Mouse (Mus musculus) heart, postnatal 0 days (tissue): ENCODE measurements around the gene Dchs1. TPM values are rescaled to one million over a fixed set of nuclear protein-coding genes. Genes with fewer than 3 reads are reported as not detected.

Experiments
- ATAC-seq: fragments of 200-750 bp; cut with Nextera tagmentation; 2 replicates; pipeline ENCODE4 v1.8.0; 2017; ENCODE audit warnings: low read depth, moderate number of reproducible peaks, moderate library complexity; ENCODE audit not compliant: insufficient read depth
- DNase-seq: peaks from one replicate; pipeline ENCODE4 v3.0.0-alpha.2; 2016; ENCODE audit warnings: low spot score
- H3K27ac ChIP-seq: fragments of 300-500 bp; sonication (generic); 2 replicates; pipeline ENCODE4 v1.5.1; 2014; ENCODE audit warnings: low read depth, mild to moderate bottlenecking
- H3K27me3 ChIP-seq: fragments of 300-500 bp; sonication (generic); 2 replicates; pipeline ENCODE4 v1.6.1; 2014; ENCODE audit warnings: low read length, mixed read lengths; ENCODE audit not compliant: control insufficient read depth, insufficient read depth
- H3K36me3 ChIP-seq: fragments of 300-500 bp; sonication (generic); replicated peaks from 2 replicates; pipeline ENCODE4 v1.6.1; 2014; ENCODE audit warnings: low read length, mixed read lengths; ENCODE audit not compliant: control insufficient read depth, insufficient read depth
- H3K4me1 ChIP-seq: fragments of 300-500 bp; sonication (generic); 2 replicates; pipeline ENCODE4 v1.6.1; 2014; ENCODE audit warnings: antibody characterized with exemption; ENCODE audit not compliant: control insufficient read depth, insufficient read depth
- H3K4me2 ChIP-seq: fragments of 300-500 bp; sonication (generic); 2 replicates; pipeline ENCODE4 v1.6.1; 2014; ENCODE audit warnings: low read depth, mild to moderate bottlenecking, low read length, moderate library complexity
- H3K4me3 ChIP-seq: fragments of 300-500 bp; sonication (generic); 2 replicates; pipeline ENCODE4 v1.5.1; 2014; ENCODE audit warnings: low read depth, low read length
- H3K9ac ChIP-seq: fragments of 300-500 bp; sonication (generic); replicated peaks from 2 replicates; pipeline ENCODE4 v1.6.1; 2014; ENCODE audit warnings: low read depth, low read length, mixed read lengths
- H3K9me3 ChIP-seq: fragments of 300-500 bp; sonication (generic); replicated peaks from 2 replicates; pipeline ENCODE4 v1.6.1; 2016; ENCODE audit warnings: low read length; ENCODE audit not compliant: control insufficient read depth
- CTCF ChIP-seq: IDR thresholded peaks from 2 replicates; pipeline ENCODE4 v1.5.1; 2016; ENCODE audit warnings: antibody characterized with exemption, control low read depth, low read depth
- EP300 ChIP-seq: IDR thresholded peaks from 2 replicates; pipeline ENCODE4 v1.6.1; 2016; ENCODE audit warnings: antibody characterized with exemption, low read depth
- WGBS: fragments of 180-500 bp; shearing (Covaris S2); extraction: QIAGEN DNeasy Blood & Tissue Kit; methylation state at CpG from one replicate; pipeline ENCODE4 v1.1.7; 2014; 5-methylcytosine and 5-hydroxymethylcytosine counted together
- polyA plus RNA-seq: library from polyadenylated mRNA; unstranded; fragments of >200 nt; fragmentation: Nextera tagmentation; extraction: Ambion mirVana; gene quantifications from 2 replicates; pipeline ENCODE4 v1.2.1, GENCODE M21; 2015
- total RNA-seq: library from RNA; depleted of rRNA; stranded (reverse); fragments of >200 nt; gene quantifications from 2 replicates; pipeline ENCODE4 v1.2.3, GENCODE M21; 2014; ENCODE audit warnings: low replicate concordance

Gene Dchs1
- total and polyA plus RNA-seq, 2 experiments from 2014 or later, result 2.1 to 19.3 TPM

- H3K9me3 ChIP-seq, result no peaks in the 10 kb centered on the region
- no peak overlapping the region for H3K9ac ChIP-seq
- peaks cover 19% of the 10 kb centered on the region for H3K4me1 ChIP-seq
- H3K27ac ChIP-seq, result no peak overlapping the region
- H3K27me3 ChIP-seq, result no peaks in the 10 kb centered on the region
- H3K4me3 ChIP-seq, result no peak overlapping the region
- TF ChIP-seq CTCF, result no peak
- no peak for TF ChIP-seq EP300
- ATAC-seq, result no peak
- no peak for DNase-seq
- no peak overlapping the region for H3K4me2 ChIP-seq
- WGBS, result 90% methylated on average over 9 of the region's 9 CpGs
- H3K36me3 ChIP-seq, result peaks cover 47% of the 10 kb centered on the region
Measured at GRCm38 (mm10) chr7:105741978-105742377, 45.5 kb downstream of the Dchs1 start.

GRCm38 (mm10) chr7:105740851-105741250, 46.6 kb downstream of the Dchs1 start:
- Histone ChIP-seq H3K27ac (no peak overlapping the region), H3K27me3 (no peaks in the 10 kb centered on the region), H3K4me3 (no peak overlapping the region), H3K36me3 (peaks cover 38% of the 10 kb centered on the region), H3K4me1 (peaks cover 19% of the 10 kb centered on the region), H3K9me3 (no peaks in the 10 kb centered on the region), H3K9ac (no peak overlapping the region), H3K4me2 (no peak overlapping the region)
- ATAC-seq (no peak), DNase-seq (no peak)
- TF ChIP-seq CTCF (no peak), EP300 (no peak)
- 87% methylated on average over 6 of the region's 6 CpGs for WGBS

- H3K27me3 ChIP-seq, result no peaks in the 10 kb centered on the region
- no peak for ATAC-seq
- TF ChIP-seq CTCF (no peak), EP300 (no peak)
Measured at GRCm38 (mm10) chr7:105740089-105740795, 47.2 kb downstream of the Dchs1 start.

DNA sequence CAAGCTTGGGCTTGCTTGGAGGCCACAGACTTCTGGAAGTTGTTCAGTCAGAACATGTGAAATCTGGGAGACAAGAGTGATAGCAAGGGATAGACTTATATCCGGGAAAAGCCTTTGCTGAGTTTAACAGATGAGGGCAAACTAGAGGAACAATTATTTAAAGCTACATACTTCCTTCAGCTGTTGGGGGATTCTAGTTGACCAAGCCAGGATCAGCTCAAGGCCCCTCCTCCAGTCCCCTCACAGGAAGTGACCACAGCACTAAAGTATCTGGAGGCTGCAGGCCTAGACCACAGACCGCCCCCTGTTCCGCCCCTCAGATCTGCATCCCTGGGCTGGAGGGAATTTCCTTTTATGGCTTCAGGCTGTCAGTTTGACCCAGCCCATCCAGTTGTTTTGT, 48.5 kb downstream of the Dchs1 start:
- peak; percentile 92 for DNase-seq
- peaks cover 47% of the 10 kb centered on the region for H3K36me3 ChIP-seq
- no peaks in the 10 kb centered on the region for H3K27me3 ChIP-seq
- H3K4me2 ChIP-seq, result peak overlapping the region; percentile 97
- H3K9me3 ChIP-seq, result no peaks in the 10 kb centered on the region
- 8% methylated on average over 3 of the region's 3 CpGs for WGBS
- TF ChIP-seq CTCF (peak; percentile 9; the same call in 1 of the 2 replicates), EP300 (no peak)
- H3K4me1 ChIP-seq, result peaks cover 24% of the 10 kb centered on the region
- H3K27ac ChIP-seq, result peak overlapping the region; percentile 91
- H3K9ac ChIP-seq, result peak overlapping the region; percentile 93; the same call in 1 of the 2 replicates
- H3K4me3 ChIP-seq, result peak overlapping the region; percentile 73
- ATAC-seq, result peak; percentile 73

More at GRCm38 (mm10) chr7:105740089-105740795, 47.2 kb downstream of the Dchs1 start:
- Histone ChIP-seq H3K4me3 (no peak overlapping the region), H3K36me3 (peaks cover 38% of the 10 kb centered on the region), H3K9me3 (no peaks in the 10 kb centered on the region), H3K4me1 (peaks cover 20% of the 10 kb centered on the region), H3K27ac (peak overlapping the region; percentile 91), H3K9ac (peak overlapping the region; percentile 23; the same call in 1 of the 2 replicates), H3K4me2 (no peak overlapping the region)
- WGBS, result 89% methylated on average over 13 of the region's 13 CpGs
- DNase-seq, result no peak

DNA sequence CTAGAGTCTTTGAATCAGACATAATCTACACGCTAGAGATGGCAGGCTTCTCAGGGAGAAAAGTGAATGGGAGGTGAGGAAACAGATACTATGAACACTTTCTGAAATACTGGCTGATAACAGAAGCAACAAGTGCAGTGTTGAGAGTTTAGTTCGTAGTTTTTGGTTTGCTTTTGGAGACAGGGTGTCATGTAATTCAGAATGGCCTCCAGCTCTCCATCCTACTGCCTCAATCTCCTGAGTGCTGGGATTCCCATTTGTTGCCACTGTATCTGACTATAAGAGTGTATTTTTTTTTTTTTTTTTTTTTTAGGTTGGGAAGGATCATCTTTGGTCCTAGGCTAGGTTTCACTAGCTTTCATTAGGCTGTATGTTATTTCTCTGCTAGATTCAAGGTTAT, 49.2 kb downstream of the Dchs1 start:
- H3K9me3 ChIP-seq, result no peaks in the 10 kb centered on the region
- TF ChIP-seq EP300 (no peak), CTCF (no peak)
- peak overlapping the region; percentile 93 for H3K9ac ChIP-seq
- ATAC-seq (no peak), DNase-seq (no peak)
- 18% methylated on average over 2 of the region's 2 CpGs for WGBS
- H3K36me3 ChIP-seq, result peaks cover 54% of the 10 kb centered on the region
- H3K27me3 ChIP-seq, result no peaks in the 10 kb centered on the region
- peak overlapping the region; percentile 97 for H3K4me2 ChIP-seq
- H3K27ac ChIP-seq, result peak overlapping the region; percentile 91
- peak overlapping the region; percentile 73 for H3K4me3 ChIP-seq
- H3K4me1 ChIP-seq, result peaks cover 24% of the 10 kb centered on the region
